Mouse (Mus musculus): ENCODE measurements around the gene Fyn.

The Fyn gene

DNA sequence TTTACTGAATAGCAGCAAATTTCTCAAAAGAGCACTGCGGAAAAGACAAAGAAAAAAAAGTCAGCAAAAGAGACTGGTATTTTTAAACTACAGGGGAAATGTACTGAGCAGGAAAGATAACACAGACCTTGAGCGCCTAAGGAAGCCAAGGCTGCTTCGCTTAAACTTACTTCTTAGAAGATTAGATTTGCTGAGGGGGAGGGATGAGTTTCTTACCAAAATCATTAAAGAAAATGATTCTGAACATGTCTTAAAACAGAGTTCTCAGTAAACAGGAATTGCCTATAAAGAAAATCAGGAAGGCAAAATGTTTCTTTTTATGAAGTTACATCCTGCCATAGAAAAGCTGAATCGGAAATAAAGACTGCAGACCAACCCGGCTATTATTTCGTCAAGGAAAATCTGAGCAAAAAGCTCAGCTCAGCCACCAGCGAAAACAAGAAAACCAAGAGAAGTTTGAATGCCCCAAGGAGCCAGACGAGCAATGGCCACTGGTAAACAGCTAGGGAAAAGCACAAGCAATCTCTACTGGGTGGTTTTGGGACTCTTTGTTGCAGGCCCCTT is at the start of gene Fyn:
TSS of gene Fyn (plus strand) at position 284 of the 564 bp plus-strand sequence.
- DNase-seq (ENCODE audit: inconsistent ontology term): no peak

GRCm38 (mm10) chr10:39320798-39321622 is 47.6 kb upstream of the Fyn start:
- DNase-seq (ENCODE audit: inconsistent ontology term): peak; percentile 61

DNA sequence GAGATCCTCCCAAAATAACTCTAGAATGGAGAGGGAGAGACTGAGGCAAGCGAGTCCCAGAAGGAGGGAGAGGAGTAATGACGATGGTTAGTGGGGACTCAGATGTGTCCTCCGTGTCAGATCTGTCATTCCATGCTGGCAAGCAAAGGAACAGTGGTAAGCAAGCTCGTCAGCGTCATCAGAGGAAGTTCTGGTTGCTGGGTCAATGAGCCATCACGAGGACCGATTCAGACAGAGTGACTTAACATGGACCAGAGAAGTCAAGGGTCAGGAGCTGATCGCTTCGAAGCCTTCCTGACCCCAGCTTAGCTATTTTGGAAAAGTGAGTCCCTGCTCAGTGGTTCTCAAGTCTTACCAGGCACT is 47.1 kb upstream of the Fyn start:
- DNase-seq (ENCODE audit: inconsistent ontology term): no peak

- peak; percentile 73 for DNase-seq (ENCODE audit: inconsistent ontology term)
These were observed 46.5 kb upstream of the Fyn start for GRCm38 (mm10) chr10:39322143-39322542.

DNA sequence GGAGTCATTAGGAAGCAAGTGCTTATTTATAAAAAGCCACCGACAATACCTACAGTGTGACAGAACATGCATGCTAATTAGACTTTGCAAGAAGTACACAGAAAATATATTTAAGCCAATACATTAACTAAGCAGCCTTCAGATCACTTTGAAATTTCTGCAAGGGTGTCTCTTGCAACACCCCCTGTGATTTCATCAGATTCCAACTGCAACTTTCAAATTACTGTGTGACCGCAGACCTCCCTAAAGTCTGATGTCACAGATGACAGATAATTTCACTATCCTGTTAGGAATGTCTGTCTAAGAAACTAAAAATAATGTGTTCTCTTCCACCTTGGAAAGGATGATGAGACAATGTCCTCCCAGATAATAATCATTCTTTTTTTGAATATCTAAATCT is 44.4 kb upstream of the Fyn start:
- DNase-seq (ENCODE audit: inconsistent ontology term): no peak

DNA sequence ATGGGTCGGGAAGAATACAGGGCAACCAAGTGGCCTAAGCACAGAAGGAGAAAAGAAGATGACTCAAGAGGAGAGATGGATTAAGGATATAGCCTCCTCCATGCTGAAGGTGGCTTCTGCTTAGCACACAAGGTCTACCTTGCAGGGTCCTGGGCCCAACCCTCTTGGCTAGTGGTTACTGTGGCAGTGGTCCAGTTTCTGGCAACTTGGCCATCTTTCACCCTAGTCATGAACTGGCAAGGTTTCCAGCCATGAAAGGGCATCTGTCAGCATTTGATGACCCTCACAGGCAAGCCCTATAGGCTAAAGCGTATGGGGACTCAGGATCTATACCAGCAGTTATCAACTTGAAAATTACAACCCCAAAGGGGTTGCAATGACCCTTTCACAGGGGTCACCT is 40.0 kb upstream of the Fyn start:
- DNase-seq (ENCODE audit: inconsistent ontology term): no peak

- no peak for DNase-seq (ENCODE audit: inconsistent ontology term)
These were observed 34.3 kb upstream of the Fyn start for GRCm38 (mm10) chr10:39334320-39334719.

- DNase-seq (ENCODE audit: inconsistent ontology term): peak; percentile 16
These were observed 32.8 kb upstream of the Fyn start for GRCm38 (mm10) chr10:39335880-39336279.

GRCm38 (mm10) chr10:39339189-39339968 is 29.3 kb upstream of the Fyn start:
- peak; percentile 54 for DNase-seq (ENCODE audit: inconsistent ontology term)

GRCm38 (mm10) chr10:39339969-39340236 is 28.8 kb upstream of the Fyn start:
- no peak for DNase-seq (ENCODE audit: inconsistent ontology term)

GRCm38 (mm10) chr10:39343551-39343950 is 25.1 kb upstream of the Fyn start:
- DNase-seq (ENCODE audit: inconsistent ontology term): peak; percentile 85

DNA sequence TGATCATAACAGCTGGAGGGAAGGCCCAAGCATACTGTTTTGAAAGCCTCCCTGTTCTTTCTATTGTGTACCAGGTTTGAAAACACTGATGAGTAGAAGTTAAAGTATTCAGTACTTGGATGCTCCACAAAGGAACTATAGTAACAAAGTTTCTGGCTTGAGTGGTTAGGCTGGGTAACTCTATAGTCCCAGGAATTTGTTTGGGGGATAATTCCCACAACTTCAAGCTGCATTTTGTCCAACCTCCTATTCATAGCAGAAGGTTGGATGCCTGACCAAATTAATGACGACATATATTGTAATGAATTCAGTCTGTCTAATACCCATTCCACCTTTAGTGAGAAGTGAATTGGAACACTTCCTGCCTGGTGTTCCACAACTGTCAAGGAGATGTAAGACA is 22.7 kb upstream of the Fyn start:
- DNase-seq (ENCODE audit: inconsistent ontology term): peak; percentile 85

DNA sequence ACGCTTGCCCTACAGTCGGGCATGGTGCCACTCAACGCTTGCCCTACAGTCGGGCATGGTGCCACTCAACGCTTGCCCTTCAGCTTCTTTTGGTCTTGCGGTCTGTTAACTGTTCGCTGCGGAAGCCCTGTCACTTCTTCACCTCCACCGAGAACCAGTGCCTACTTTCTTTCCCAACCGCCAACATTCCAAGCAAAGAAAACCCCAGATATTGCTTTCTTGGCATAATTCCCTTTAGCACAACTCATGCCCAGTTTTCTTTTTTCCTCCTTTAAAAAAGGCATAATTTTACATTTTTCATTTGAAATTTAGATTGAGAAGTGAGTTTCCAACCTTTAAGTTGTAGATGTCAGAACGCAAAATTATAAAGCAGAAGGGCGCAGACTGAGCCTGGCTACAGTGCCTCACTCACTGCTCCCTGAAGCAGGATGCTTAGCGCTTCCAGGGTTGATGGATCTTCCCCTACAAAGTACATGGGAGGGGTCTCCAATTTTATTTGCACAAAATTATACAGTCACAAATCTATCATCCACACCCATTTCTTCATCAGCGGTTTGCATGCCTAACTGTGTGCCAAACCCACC is 18.8 kb upstream of the Fyn start:
- DNase-seq (ENCODE audit: inconsistent ontology term): no peak

- no peak for DNase-seq (ENCODE audit: inconsistent ontology term)
These were observed 4.5 kb upstream of the Fyn start for GRCm38 (mm10) chr10:39364196-39364595.

DNA sequence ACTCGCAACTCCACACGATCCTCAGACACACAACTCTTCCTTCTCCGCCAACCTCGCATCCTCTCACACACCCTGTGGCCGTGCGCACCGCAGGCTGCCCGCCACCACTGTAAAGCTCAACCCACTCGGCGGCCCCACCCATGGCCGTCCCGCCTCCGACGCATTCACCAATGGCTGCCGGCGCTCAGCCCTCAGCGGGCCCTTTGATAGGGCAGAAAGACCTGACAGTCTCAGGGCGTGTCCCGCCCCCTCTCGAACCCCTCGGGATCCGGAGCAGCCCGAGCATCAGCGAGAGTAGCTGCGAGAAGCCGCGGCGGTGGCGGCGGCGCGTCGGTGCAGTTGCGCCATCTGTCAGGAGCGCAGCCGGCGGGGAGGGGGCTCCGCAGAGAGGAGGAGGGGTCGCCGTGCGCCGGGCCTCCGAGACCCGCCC is 862 bp downstream of the Fyn start:
- peak; percentile 98 for DNase-seq (ENCODE audit: inconsistent ontology term)

DNA sequence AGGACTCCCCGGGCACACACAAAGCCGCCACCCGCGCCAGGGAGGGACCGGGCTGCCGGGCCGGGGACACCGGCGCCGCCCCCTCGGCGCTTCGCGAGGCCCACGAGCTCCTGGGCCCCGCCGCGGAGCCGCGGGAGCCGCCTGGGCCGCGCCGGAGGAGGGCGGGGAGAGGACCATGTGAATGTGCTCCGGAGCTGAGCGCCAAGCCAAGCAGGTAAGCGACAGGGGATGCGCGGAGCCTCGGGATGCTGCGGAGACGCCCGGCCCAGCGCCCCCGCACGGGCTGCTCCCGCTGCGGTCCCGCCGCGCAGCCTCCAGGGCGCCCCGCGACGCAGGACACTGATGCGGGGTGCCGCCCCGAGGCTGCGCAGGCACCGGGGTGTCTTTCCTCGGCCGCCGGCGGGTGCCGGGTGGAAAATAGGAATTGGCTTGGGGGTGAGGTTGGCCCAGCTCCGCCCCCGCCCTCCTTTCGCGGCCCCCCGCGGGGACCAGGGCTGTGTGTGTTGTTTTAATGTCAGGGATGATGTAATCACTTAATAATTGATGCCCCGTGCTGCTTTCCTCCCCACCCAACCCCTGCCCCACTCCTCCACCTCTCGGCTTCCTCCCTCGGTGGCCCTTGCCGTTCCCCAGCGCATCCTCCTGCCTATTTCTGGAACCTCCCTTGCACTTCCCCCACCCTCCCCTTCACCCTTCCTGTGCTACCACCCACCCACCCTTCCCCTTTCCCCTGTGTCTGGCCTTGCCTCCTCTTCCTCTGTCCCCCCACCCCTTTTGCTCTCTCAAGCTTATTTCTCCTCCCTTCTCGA is 1.5 kb downstream of the Fyn start:
- DNase-seq (ENCODE audit: inconsistent ontology term): peak; percentile 67

DNA sequence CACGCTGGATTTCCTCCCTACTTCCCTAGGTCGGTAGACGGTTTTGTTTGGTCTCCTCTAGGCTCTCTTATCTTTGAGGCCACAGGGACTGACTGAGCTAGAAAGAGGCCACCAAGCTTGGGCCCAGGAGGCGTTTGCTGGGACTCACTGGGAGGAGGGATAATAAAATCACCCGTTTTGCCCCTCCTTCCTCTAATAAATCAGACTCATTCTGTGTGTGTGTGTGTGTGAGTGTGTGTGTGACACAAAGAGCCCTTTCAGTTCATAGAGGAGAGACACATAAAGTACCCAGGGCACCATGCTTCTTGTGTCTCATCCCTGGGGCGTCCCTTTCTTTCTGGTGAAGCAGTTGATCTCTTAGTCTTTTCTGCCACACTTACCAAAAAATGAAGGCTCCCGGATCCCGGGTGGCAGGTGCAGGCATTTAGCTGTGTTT is 2.1 kb downstream of the Fyn start:
- peak; percentile 73 for DNase-seq (ENCODE audit: inconsistent ontology term)

GRCm38 (mm10) chr10:39371467-39371866 is 2.8 kb downstream of the Fyn start:
- peak; percentile 22 for DNase-seq (ENCODE audit: inconsistent ontology term)

DNA sequence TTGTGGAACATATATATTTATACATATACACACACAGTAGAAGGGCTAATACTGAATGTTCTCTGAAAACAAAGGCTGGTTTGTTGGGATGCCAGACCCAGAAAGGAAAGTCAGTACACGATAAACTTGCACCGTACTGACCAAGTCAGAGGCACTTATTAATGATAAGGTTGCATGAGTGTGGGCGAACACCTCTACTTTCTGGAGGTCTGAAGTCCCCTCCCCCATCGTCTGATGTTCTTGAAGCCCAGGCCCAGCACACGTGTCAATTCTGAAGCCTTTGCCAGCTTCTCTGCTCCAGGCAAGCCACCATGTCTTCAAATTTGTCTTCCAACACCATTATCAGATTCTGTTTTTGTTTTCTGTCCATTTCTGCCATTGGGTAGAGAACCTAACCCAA is 3.3 kb downstream of the Fyn start:
- no peak for DNase-seq (ENCODE audit: inconsistent ontology term)

DNA sequence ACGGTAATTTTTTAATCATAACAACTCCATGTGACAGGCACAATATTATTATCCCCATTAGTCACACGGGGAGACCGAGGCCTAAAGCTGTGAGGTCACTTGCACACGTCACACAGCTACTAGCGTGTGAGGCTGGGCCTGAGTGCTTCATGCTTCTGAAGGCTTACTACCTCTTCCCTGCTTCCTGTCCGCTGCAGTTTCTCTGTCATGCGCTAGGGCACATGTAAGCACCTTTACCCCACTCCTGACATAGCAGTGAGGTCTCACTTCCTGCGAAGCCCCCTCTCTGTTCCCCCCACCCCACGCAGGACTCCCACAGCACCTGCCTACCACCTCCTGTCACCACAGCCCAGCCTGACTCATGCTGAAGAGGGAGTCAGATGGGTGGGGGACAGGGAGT is 8.0 kb downstream of the Fyn start:
- no peak for DNase-seq (ENCODE audit: inconsistent ontology term)

GRCm38 (mm10) chr10:39377219-39377618 is 8.6 kb downstream of the Fyn start:
- DNase-seq (ENCODE audit: inconsistent ontology term): no peak
